Mouse (Mus musculus) heart, postnatal 0 days (tissue): Measurements from ENCODE around the gene Yy1. TPM values are rescaled to one million over a fixed set of nuclear protein-coding genes. Genes with fewer than 3 reads are reported as not detected.
A peak's percentile ranks its signal among the peaks of the same experiment; 100 is the strongest.

ENCODE experiments used
- ATAC-seq: fragments of 200-750 bp; cut with Nextera tagmentation; 2 replicates; pipeline ENCODE4 v1.8.0; 2017; ENCODE audit warnings: low read depth, moderate number of reproducible peaks, moderate library complexity; ENCODE audit not compliant: insufficient read depth
- DNase-seq: peaks from one replicate; pipeline ENCODE4 v3.0.0-alpha.2; 2016; ENCODE audit warnings: low spot score
- H3K27ac ChIP-seq: fragments of 300-500 bp; sonication (generic); 2 replicates; pipeline ENCODE4 v1.5.1; 2014; ENCODE audit warnings: low read depth, mild to moderate bottlenecking
- H3K27me3 ChIP-seq: fragments of 300-500 bp; sonication (generic); 2 replicates; pipeline ENCODE4 v1.6.1; 2014; ENCODE audit warnings: low read length, mixed read lengths; ENCODE audit not compliant: control insufficient read depth, insufficient read depth
- H3K36me3 ChIP-seq: fragments of 300-500 bp; sonication (generic); replicated peaks from 2 replicates; pipeline ENCODE4 v1.6.1; 2014; ENCODE audit warnings: low read length, mixed read lengths; ENCODE audit not compliant: control insufficient read depth, insufficient read depth
- H3K4me1 ChIP-seq: fragments of 300-500 bp; sonication (generic); 2 replicates; pipeline ENCODE4 v1.6.1; 2014; ENCODE audit warnings: antibody characterized with exemption; ENCODE audit not compliant: control insufficient read depth, insufficient read depth
- H3K4me2 ChIP-seq: fragments of 300-500 bp; sonication (generic); 2 replicates; pipeline ENCODE4 v1.6.1; 2014; ENCODE audit warnings: low read depth, mild to moderate bottlenecking, low read length, moderate library complexity
- H3K4me3 ChIP-seq: fragments of 300-500 bp; sonication (generic); 2 replicates; pipeline ENCODE4 v1.5.1; 2014; ENCODE audit warnings: low read depth, low read length
- H3K9ac ChIP-seq: fragments of 300-500 bp; sonication (generic); replicated peaks from 2 replicates; pipeline ENCODE4 v1.6.1; 2014; ENCODE audit warnings: low read depth, low read length, mixed read lengths
- H3K9me3 ChIP-seq: fragments of 300-500 bp; sonication (generic); replicated peaks from 2 replicates; pipeline ENCODE4 v1.6.1; 2016; ENCODE audit warnings: low read length; ENCODE audit not compliant: control insufficient read depth
- CTCF ChIP-seq: IDR thresholded peaks from 2 replicates; pipeline ENCODE4 v1.5.1; 2016; ENCODE audit warnings: antibody characterized with exemption, control low read depth, low read depth
- EP300 ChIP-seq: IDR thresholded peaks from 2 replicates; pipeline ENCODE4 v1.6.1; 2016; ENCODE audit warnings: antibody characterized with exemption, low read depth
- WGBS: fragments of 180-500 bp; shearing (Covaris S2); extraction: QIAGEN DNeasy Blood & Tissue Kit; methylation state at CpG from one replicate; pipeline ENCODE4 v1.1.7; 2014; 5-methylcytosine and 5-hydroxymethylcytosine counted together
- polyA plus RNA-seq: library from polyadenylated mRNA; unstranded; fragments of >200 nt; fragmentation: Nextera tagmentation; extraction: Ambion mirVana; gene quantifications from 2 replicates; pipeline ENCODE4 v1.2.1, GENCODE M21; 2015
- total RNA-seq: library from RNA; depleted of rRNA; stranded (reverse); fragments of >200 nt; gene quantifications from 2 replicates; pipeline ENCODE4 v1.2.3, GENCODE M21; 2014; ENCODE audit warnings: low replicate concordance

Yy1 gene
- total and polyA plus RNA-seq, 2 experiments from 2014 or later, result 7.6 to 21.5 TPM

- Histone ChIP-seq H3K27ac (0 out of 2 replicates have a peak overlapping the region, but pooled peaks have one; percentile 23), H3K4me3 (no peak overlapping the region), H3K27me3 (no peaks in the 10 kb centered on the region), H3K9ac (no peak overlapping the region), H3K4me2 (no peak overlapping the region), H3K9me3 (no peaks in the 10 kb centered on the region), H3K4me1 (peaks cover 17% of the 10 kb centered on the region), H3K36me3 (peaks cover 15% of the 10 kb centered on the region; the same call in 1 of the 2 replicates)
- WGBS, result 27% methylated on average over 2 of the region's 2 CpGs
- DNase-seq, result no peak
- TF ChIP-seq EP300 (no peak), CTCF (no peak)
- no peak for ATAC-seq
These were observed 15.7 kb downstream of the Yy1 start for GRCm38 (mm10) chr12:108808465-108808864.

GRCm38 (mm10) chr12:108809771-108810170, 17.0 kb downstream of the Yy1 start:
- no peaks in the 10 kb centered on the region for H3K9me3 ChIP-seq
- H3K4me1 ChIP-seq, result 0 out of 2 replicates have a peak, but pooled peaks cover 11% of the 10 kb centered on the region
- no peak overlapping the region for H3K4me2 ChIP-seq
- ATAC-seq, result no peak
- H3K36me3 ChIP-seq, result peaks cover 27% of the 10 kb centered on the region
- H3K27ac ChIP-seq, result no peak overlapping the region
- no peak for DNase-seq
- H3K9ac ChIP-seq, result no peak overlapping the region
- TF ChIP-seq EP300 (no peak), CTCF (no peak)
- H3K4me3 ChIP-seq, result no peak overlapping the region
- 65% methylated on average over 1 of the region's 1 CpGs for WGBS
- no peaks in the 10 kb centered on the region for H3K27me3 ChIP-seq

- H3K4me3 ChIP-seq, result no peak overlapping the region
- TF ChIP-seq EP300 (no peak), CTCF (no peak)
- H3K9me3 ChIP-seq, result no peaks in the 10 kb centered on the region
- WGBS, result 54% methylated on average over 7 of the region's 7 CpGs
- H3K4me1 ChIP-seq, result 0 out of 2 replicates have a peak, but pooled peaks cover 11% of the 10 kb centered on the region
- no peak overlapping the region for H3K4me2 ChIP-seq
- no peak overlapping the region for H3K9ac ChIP-seq
- no peak for DNase-seq
- no peaks in the 10 kb centered on the region for H3K27me3 ChIP-seq
- no peak overlapping the region for H3K27ac ChIP-seq
- ATAC-seq, result no peak
- H3K36me3 ChIP-seq, result peaks cover 30% of the 10 kb centered on the region
These were observed 17.5 kb downstream of the Yy1 start for GRCm38 (mm10) chr12:108810309-108810708.

- DNase-seq (no peak), ATAC-seq (no peak)
- WGBS, result 41% methylated on average over 2 of the region's 2 CpGs
- 0 out of 2 replicates have a peak, but pooled peaks cover 11% of the 10 kb centered on the region for H3K4me1 ChIP-seq
- peaks cover 30% of the 10 kb centered on the region for H3K36me3 ChIP-seq
- no peak overlapping the region for H3K4me2 ChIP-seq
- no peaks in the 10 kb centered on the region for H3K9me3 ChIP-seq
- no peak overlapping the region for H3K27ac ChIP-seq
- TF ChIP-seq CTCF, result peak; percentile 63
- no peak for TF ChIP-seq EP300
- H3K9ac ChIP-seq, result no peak overlapping the region
- no peak overlapping the region for H3K4me3 ChIP-seq
- H3K27me3 ChIP-seq, result no peaks in the 10 kb centered on the region
These were observed 18.4 kb downstream of the Yy1 start for GRCm38 (mm10) chr12:108811133-108811532.

GRCm38 (mm10) chr12:108812463-108812862, 19.7 kb downstream of the Yy1 start:
- Histone ChIP-seq H3K4me1 (0 out of 2 replicates have a peak, but pooled peaks cover 11% of the 10 kb centered on the region), H3K27me3 (no peaks in the 10 kb centered on the region), H3K4me3 (no peak overlapping the region), H3K9ac (no peak overlapping the region), H3K4me2 (no peak overlapping the region), H3K36me3 (peaks cover 31% of the 10 kb centered on the region), H3K27ac (no peak overlapping the region), H3K9me3 (no peaks in the 10 kb centered on the region)
- 78% methylated on average over 6 of the region's 6 CpGs for WGBS
- ATAC-seq (no peak), DNase-seq (no peak)
- no peak for TF ChIP-seq EP300

- TF ChIP-seq CTCF (no peak), EP300 (no peak)
- Histone ChIP-seq H3K9me3 (no peaks in the 10 kb centered on the region), H3K4me3 (no peak overlapping the region), H3K9ac (no peak overlapping the region), H3K27ac (no peak overlapping the region), H3K4me1 (no peaks in the 10 kb centered on the region), H3K27me3 (no peaks in the 10 kb centered on the region), H3K4me2 (no peak overlapping the region), H3K36me3 (peaks cover 24% of the 10 kb centered on the region)
- no peak for DNase-seq
- WGBS, result 88% methylated on average over 6 of the region's 6 CpGs
- no peak for ATAC-seq
These were observed 21.7 kb downstream of the Yy1 start for GRCm38 (mm10) chr12:108814470-108814869.
